Mouse (Mus musculus) fibroblast of lung, adult 2 months (primary cell): Measurements from ENCODE around the gene Akap12.

Experiments
- DNase-seq: peaks from one replicate; pipeline ENCODE4 v3.0.0-alpha.2; 2011; ENCODE audit warnings: low read depth

Gene Akap12

DNA sequence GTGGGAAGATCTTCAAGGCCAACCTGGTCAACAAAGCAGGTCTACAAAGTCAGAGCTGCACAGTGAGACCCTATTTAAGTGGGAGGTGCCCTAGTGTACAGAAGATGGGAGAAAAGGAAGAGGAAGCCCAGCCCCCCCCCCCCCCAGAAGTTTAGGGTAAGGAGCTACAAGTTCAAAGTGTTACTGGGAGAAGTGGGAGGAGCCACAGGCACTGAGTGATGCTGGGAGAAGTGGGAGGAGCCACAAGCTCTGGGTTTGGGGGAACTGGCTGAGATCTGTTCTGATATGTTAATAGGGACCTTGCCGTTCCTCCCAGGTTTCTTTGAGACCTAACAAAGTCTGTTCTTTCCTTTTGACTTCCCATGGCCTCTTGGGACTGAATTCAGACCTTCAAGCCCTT is 18.6 kb downstream of the Akap12 start:
- DNase-seq: no peak

DNA sequence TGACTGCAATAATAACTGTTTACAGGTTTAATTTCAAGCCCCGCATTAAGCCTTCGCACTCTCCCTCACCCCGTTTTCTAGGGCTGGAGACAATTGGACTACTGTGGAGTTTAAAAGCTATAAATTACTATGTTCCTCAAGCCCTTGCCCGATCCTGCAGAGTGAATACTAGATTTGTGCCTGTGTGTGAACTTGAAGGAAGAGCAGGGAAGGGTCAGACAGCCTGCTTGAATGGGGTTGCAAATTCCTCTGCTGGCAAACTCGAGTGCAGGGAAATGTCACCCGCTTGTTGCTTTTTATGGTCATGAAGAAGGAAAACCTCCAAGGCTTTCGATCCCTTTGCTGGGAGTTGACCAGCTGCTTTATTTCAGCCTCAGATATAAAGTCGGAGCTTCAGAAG is 19.6 kb downstream of the Akap12 start:
- DNase-seq: no peak

DNA sequence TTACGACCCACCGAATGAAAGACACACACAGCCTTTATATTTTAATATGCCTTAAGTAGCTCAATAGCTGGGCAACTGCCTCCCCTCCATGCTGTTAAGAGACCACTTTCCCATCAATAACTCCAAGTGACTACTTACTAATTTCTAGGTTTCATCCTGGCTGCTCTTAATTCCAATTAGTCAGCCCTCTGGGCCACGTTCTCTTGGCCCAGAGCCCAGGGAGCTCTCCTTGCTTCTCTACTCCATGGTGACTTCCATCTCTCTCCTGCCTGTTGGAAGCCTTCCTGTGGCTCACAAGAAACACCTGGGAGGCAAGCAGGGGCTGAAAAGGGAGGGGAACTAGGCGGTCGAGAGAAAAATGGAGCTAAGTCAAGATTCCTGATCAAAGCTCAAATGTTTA is 23.0 kb downstream of the Akap12 start:
- no peak for DNase-seq

DNA sequence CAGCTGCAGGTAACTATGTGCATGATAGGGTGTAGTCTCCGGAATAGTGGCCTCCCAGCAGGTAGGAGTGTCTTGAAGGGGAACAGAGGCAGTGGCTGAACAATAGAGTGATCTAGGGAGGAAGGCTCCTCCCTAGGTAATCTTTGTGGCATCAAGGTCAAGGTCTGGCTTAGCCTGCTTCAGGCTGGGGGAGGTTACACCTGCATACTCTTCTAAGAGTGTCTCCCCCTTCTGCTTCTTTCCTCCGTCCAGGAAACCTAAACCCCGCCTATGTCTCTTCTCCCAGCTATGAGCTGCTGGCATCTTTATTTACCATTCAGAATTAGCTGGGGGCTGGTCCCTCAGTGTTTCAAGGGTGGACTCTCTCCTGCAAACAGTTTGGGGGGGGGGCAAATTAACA is 23.5 kb downstream of the Akap12 start:
- no peak for DNase-seq

DNA sequence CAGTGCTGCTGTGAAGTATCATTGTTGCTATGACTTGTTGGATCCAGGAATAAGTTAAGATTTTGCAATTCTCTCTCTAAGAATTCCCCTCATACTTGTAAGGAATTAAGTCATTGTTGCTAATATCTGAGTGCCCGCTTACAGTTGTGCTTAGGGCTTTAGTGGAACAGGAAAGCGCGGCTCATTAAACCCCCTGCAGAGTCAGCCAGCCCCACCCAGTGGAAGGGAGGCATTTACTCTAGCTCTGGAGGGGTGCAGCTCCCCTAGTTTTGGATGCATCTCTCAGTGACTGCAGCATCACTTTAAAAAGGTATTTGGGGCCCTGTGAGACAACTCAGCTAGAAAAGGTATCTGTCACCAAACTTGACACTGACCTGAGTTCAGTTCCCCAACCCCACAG is 24.0 kb downstream of the Akap12 start:
- no peak for DNase-seq

DNA sequence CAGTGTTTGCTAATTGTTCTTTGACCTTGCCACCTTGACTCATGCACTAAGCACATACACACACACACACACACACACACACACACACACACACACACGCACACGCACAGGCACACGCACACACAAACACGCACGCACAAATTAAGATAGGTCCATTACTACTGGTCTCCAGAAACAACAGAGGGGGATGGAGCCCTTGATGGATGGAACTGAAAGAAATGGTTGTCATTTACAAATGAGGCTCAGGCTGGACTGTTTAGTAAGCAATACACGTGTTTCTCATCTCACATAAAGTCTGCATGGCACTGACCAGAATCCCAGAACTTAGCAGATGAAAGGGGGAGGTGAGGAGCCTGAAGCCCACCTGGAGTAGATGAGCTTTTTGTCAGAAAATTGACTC is 24.4 kb downstream of the Akap12 start:
- DNase-seq: no peak

DNA sequence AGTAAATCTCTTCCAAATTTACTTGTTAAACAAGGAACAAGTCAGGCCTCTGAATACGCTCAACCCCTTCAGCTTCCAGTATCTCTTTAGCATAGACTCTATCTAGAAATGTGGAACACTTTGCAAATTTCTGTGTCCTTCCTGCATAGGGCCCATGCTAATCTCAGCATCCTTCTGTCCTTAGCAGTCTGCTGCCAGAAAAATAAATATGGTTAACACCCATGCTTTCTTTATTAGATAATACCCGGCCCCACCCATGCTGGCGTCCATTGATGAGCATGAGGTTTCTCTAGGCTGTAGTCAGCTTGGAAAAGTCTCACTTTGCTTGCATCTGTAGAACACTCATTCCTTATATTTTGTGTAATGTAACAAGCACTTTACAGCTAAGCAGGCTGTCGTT is 27.2 kb downstream of the Akap12 start:
- no peak for DNase-seq

DNA sequence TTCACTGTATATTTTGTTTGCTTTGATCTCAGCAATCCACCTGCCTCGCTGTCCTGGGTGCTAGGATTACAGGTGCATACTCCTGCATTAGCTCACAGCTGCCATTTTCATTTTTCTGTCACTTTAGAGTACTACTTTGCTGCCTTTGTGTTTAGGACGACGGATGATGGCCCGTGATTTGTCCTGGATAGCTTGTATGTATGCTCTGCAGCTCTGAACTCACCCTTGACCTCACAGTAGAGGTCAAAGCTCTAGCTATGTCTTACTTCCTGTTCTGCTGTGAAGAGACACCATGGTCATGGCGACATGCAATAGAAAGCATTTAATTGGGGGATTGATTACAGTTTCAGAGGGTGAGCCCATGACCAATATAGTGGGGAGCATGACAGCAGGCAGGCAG is 37.4 kb downstream of the Akap12 start:
- no peak for DNase-seq

DNA sequence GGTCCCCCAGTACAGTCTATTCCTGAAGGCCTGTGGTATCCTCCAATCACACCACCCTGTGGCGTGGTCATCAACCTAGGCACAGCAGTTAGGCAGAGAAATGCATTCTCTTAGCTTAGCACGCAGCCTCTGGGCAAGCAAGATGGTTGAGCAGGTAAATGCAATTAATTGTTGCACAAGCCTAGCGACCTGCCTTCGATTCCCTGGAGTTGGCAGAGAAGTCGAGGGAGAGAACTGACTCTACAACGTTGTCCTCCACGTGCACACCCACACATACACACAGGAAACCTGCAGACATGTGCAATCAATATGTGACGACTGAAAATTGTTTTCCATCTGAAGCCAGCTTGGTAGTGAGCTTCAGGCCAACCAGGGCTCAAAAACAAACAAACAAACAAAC is 57.7 kb downstream of the Akap12 start:
- DNase-seq: no peak

DNA sequence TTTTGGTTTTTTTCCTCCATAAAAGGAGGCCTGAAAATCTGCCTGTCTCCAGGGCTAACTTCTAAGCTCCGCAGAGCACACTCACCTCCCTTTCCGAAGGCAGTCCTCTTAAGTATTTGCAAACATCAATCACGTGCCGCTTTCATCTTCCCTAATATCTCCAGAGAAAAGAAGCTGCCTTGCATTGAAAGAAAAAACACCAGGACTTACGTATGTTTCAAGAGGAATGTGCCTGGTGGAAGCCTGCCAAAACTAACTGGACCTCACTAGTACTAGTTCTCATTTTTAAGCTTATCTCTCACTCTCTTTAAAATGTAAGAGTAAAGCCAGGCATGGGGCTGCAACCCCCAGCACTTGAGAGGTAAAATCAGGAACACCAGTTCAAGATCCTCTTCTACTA is 59.4 kb downstream of the Akap12 start:
- no peak for DNase-seq

DNA sequence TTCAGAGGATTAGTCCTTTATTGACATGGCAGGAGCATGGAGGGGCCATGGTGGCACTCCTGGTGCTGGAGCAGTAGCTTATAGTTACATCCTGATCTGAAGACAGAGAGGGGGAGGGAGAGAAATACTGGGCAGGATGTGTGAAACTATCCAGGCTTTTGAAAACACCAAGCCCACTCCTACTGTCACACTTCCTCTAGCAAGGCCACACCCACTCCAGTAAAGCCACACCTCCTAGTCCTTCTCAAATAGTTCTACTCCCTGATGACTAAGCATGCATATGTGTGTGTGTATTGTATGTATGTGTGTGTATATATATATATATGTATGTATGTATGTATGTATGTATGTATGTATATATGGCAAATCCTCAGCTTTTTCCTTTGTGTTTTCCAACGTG is 61.5 kb downstream of the Akap12 start:
- DNase-seq: no peak

DNA sequence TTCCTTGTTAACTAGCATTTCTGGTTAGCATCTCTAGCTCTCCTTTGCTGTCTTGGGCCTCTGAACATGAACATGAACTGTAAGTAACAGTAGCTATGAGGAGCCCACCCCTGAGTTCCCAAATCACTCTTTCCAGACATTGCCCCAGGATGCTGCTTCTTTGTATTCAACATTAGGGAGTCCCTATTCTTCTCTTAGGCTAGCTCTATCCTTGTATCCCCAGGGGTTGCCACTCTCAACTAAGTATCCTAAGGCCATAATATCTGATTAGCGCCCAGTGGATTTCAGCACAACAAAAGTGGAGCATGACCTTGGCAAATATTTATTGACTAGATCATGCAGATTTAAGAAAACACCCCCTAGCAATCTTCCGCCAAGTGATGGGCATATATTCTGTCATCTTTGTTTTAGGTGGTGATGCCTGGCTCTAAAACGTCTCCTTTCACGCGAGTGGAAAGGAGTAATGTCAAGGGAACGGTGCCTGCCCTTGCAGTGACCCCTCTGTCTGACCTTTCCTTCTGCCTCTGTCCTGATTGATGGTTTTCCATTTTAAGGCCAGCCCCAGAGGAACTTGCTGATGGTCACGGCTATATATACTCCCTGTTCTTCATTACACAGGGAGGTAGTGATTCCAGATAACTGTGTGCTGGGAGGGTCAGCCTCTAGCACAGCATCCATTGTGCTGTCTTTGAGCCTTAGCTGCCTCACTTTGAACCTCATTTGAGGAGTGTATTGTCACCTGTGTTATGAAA is 66.2 kb downstream of the Akap12 start:
- no peak for DNase-seq

DNA sequence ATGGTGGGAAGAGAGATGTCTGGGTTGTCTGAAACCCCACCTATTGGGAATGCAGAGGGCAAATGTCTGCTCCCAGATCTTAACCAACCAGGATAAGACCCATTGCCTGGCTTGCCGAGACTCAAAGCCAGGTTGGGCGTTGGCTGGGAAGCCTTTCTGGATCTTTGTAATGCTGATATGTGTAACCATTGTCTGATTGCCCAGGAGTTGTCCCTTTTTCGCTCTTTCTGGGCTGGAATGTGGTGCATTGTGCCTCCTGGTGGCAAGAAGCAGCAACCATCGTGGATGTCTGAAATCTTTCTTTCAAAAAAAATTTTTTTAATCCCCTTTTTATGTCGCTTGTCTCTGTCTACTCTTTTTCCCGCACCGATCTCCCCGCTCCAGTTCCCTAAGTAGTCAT is 67.1 kb downstream of the Akap12 start:
- no peak for DNase-seq

DNA sequence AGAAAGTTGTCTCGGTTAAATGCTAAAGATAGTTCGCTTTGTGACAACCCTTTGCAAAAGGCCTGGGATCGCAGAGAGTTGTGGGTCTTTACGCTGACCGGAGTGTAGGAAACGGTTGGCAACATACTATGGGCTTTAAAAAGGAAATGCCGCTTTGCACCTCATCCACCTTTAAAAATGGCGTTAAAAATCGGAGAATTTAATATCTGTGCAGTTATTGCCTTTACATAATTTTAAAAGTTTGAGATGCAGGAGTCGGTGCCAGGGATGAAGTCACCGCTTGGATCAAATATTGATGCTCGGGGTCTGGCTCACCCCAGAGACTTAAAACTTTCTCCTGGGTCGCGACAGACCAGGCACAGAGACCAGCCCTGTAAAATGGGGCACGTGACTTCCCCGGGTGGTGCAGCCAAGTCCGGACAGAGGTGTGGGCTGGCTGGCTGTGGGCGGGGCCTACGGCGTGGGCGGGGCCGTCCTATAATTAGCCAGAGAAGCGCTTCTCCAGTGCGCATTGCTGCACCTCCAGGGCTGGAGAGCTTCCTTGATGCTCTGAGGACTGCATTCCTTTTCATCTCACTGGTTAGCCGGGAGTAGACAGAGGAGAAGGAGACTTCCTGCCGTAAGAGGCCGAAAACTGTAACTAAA is 68.0 kb downstream of the Akap12 start:
- DNase-seq: no peak

DNA sequence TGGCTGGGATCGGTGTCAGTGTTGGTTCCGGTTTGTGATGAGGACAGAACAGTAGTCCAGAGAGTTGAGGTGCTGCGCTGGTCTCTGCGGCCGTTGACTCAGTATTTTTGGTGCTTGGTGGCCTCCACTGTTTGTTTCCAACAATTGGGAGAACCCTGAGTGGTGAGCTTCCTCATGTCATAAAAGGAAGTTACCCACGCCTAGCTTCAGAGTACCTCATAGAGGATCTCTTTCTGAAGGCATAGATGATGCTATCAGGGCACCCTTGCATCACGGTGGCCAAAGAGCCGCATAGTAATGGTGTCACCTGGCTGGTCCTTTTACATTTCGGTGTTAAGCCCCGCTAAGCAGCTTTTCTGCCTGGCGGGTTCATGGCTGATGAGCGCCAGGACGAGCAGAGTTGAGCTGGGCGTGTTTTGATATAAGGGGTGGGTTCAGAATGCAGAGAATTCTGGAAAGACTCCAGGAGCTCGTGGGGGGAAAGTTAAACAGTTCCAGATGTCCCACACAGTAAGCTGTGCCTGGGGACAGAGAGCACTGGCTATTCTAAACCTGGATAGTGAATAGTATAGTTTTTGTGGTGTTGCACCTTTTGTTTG is 72.8 kb downstream of the Akap12 start:
- no peak for DNase-seq

DNA sequence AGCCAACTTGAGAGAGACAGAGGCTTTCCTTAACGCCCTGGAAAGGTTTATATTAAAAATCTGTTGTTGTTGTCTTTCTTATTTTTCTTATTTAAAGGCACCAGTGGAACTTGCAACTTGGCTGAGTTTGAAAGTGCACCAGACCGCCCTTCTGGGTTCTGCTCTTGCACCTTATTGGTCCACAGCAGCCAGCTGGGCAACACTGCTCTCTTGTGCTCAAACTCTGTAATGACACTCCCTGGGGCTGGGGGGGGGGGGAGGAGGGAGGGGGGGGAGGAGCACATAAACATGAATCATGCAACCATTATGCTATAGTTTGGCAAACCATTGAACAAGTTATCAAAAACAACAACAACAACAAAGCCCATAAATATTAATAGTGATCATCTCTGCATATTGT is 75.2 kb downstream of the Akap12 start:
- no peak for DNase-seq

DNA sequence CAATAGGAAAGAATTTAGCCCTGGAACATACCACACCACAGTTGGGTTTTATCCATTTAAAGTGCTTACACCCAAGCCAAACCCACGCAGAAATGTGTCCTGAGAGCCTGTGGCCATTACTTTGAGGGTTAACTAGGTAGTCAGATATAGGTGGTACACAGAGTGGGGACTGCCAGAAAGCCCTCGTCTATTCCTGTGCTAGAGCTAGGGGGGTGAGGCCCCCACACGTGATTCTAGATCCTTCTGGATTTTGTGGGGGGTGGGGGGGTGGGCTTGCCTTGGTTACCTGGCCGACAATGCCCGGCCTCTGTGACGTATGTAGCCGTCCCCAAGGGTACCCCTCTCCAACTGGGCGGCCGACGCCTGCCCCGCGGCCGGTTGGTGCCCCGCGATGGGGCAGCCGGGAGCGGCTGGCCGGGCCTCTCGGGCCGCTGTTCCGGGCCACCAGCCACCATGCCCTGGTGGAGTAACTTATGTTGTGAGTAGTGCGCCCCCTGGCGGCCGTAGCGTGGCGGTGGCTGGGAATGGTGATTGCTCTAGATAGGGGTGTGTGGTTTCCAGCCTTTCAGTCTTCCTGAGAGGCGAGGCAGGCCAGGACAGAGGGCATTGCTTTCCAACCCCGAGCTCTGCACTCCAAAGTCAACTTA is 80.4 kb downstream of the Akap12 start:
- DNase-seq: peak; percentile 70

DNA sequence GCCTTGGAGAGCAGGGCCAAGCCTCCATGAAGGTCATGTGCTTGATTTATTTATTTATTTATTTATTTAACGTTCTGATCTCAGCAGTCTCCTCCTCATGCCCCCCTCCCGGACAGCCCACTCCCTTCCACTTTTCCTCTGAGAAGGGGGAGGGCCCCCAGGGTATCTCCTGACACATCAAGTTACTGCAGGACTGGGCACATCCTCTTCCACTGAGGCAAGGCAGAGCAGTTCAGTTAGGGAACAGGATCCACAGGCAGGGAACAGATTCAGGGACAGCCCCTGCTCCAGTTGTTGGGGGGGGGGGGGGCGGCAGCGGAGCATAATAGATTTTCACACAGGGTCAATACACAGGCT is 80.9 kb downstream of the Akap12 start:
- DNase-seq: no peak

DNA sequence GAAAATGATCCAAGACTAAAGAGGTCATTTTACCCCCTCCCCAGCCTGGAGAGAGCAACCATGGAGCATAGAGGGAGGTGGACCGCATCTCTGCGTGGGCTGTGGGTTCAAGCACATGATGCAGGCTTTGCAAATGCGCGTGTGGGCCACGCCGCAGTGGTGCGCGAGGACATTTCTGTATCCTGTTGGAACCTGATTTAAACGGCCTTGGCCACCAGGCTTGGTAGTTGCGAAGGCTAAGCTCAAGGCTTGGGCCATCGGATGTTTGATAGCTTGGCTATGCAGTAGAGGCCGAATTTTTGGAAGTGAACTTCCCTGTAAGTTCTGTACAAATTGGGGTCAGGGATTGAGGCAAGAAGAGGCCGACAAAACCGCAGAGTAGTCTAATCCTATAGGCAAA is 81.4 kb downstream of the Akap12 start:
- DNase-seq: no peak

DNA sequence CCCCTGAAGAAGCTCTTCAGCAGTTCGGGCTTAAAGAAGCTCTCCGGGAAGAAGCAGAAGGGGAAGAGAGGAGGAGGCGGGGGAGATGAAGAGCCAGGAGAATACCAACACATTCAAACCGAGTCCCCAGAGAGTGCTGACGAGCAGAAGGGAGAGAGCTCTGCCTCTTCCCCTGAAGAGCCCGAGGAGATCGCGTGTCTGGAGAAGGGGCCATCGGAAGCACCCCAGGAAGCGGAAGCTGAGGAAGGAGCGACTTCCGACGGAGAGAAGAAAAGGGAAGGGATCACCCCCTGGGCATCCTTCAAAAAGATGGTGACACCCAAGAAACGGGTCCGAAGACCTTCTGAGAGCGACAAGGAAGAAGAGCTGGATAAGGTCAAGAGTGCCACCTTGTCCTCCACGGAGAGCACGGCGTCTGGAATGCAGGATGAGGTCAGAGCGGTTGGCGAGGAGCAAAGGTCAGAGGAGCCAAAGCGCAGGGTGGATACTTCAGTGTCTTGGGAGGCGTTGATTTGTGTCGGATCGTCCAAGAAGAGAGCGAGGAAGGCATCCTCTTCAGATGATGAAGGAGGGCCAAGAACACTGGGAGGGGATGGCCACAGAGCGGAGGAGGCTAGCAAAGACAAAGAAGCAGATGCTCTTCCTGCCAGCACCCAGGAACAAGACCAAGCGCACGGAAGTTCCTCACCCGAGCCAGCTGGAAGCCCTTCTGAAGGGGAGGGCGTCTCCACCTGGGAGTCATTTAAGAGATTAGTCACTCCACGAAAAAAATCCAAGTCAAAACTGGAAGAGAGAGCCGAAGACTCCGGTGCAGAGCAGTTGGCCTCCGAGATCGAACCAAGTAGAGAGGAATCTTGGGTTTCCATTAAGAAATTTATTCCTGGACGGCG is 88.4 kb downstream of the Akap12 start:
- no peak for DNase-seq

DNA sequence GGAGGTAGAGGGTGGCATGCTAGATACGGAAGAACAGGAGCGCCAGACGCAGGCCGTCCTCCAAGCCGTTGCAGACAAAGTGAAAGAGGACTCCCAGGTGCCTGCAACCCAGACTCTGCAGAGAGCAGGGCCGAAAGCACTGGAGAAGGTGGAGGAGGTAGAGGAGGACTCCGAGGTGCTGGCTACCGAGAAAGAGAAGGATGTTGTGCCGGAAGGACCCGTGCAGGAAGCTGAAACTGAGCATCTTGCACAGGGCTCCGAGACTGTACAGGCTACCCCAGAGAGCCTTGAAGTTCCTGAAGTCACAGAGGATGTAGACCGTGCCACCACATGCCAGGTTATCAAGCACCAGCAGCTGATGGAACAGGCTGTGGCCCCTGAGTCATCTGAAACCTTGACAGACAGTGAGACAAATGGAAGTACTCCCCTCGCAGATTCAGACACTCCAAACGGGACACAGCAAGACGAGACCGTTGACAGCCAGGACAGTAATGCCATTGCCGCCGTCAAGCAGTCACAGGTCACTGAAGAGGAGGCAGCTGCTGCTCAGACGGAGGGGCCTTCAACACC is 89.8 kb downstream of the Akap12 start:
- DNase-seq: no peak

DNA sequence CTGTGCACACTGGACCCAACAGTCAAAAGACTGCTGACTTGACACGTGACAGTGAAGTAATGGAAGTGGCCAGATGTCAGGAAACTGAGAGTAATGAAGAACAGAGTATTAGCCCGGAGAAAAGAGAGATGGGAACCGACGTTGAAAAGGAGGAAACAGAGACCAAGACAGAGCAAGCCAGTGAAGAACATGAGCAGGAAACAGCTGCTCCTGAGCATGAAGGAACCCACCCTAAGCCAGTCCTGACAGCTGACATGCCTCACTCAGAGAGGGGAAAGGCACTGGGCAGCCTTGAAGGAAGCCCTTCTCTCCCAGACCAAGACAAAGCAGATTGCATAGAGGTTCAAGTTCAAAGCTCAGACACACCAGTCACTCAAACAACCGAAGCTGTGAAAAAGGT is 90.5 kb downstream of the Akap12 start:
- no peak for DNase-seq
